Mouse (Mus musculus): ENCODE data around the gene Tppp3. TPM values are rescaled to one million over a fixed set of nuclear protein-coding genes. Genes with fewer than 3 reads are reported as not detected.

Tppp3 gene
- polyA plus RNA-seq (2014; fragmentation: Nextera tagmentation; extraction: Ambion mirVana): 11.6 and 15.3 TPM in 2 replicates

DNA sequence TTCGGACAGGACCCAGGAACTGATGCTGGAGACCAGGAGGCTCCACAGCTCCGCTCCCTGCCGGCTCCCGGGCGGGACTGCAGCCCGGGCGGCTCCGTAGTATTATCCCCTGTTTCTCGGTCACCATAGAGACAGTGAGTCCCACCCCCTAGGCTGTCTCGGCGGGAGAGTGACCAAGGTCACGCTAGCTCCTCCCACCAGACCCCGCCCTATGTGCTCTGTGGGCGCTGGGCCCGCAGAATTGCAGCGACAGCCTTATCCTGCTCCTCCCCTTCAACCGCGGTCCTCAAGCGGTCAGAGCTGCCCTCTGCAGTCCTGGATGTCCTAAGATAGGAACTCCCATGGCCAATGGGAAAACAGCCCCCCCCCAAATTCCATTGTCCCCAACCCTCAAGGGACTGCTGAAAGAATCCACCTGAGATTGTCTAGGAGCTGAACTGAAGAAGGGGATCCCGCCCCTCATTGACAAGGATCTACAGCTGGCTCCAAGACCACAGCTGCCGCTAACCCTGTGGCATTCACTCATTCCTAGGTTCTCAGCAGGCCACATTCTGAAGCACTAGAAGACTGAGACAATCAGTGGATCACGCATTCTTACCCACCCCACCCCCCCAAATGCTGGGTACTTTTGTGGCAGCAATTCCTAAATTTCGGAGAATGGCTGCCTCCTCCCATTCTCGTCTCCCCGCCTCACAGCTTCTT is at the start of gene Tppp3:
Tppp3 (minus strand) TSS at position 213 of the 702 bp plus-strand sequence.
- WGBS: 7% methylated on average over 25 of the region's 25 CpGs

DNA sequence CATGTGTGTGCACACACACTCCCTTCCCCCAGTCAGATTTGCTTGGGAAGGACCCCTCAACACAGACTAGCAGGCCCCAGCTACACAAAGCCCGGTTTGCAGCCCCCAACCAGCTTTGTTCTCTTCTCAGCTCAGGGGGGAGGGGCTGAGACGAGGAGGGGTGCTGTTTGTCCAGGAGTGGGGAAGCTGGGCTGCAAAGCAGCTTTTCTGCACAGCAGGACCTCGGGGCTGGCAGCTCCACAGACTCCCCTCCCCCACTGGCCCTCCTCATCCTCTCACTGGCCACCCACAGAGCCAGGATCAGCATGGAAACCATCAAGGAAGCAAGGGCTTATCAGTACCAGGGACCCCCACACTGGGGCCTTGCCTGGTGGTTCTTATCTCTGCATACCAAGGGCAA is 49.7 kb upstream of the Tppp3 start:
- Histone ChIP-seq H3K9ac (ENCODE audit: low read length) (no peak overlapping the region), H3K27me3 (ENCODE audit: control insufficient read depth, insufficient read depth, low read length) (peaks cover 35% of the 10 kb centered on the region), H3K9me3 (ENCODE audit: control insufficient read depth, low read length) (no peaks in the 10 kb centered on the region), H3K4me3 (ENCODE audit: control insufficient read depth in 1 of 2, insufficient read depth in 1 of 2, low read depth in 1 of 2, low read length in 2 of 2) (no peak overlapping the region), H3K36me3 (ENCODE audit: control insufficient read depth, insufficient read depth, low read length) (peaks cover 34% of the 10 kb centered on the region), H3K4me1 (ENCODE audit: control insufficient read depth in 2 of 2, insufficient read depth in 2 of 2, low read length in 2 of 2) (peaks cover 9 to 24% of the 10 kb centered on the region in 2 experiments; a peak in 3 of 4 replicates), H3K27ac (replicated peaks in 1 of 2; ENCODE audit: control insufficient read depth in 1 of 2, insufficient read depth in 1 of 2, low read depth in 2 of 2, low read length in 2 of 2) (no peak overlapping the region), H3K4me2 (ENCODE audit: low read length) (no peak overlapping the region)
- 3% methylated on average over 3 of the region's 3 CpGs for WGBS
- no peak for ATAC-seq (ENCODE audit: insufficient number of reproducible peaks, insufficient read depth, low FRiP score, low read depth)

More for the DNA sequence above, at the start of gene Tppp3:
- Histone ChIP-seq H3K36me3 (ENCODE audit: control insufficient read depth, insufficient read depth, low read length) (peaks cover 17% of the 10 kb centered on the region; the same call in 1 of the 2 replicates), H3K4me1 (ENCODE audit: control insufficient read depth in 2 of 2, insufficient read depth in 2 of 2, low read length in 2 of 2) (peaks cover 26 to 38% of the 10 kb centered on the region in 2 experiments), H3K9ac (ENCODE audit: low read length) (peak within 1 kb of the TSS; percentile 66), H3K4me3 (ENCODE audit: control insufficient read depth in 1 of 2, insufficient read depth in 1 of 2, low read depth in 1 of 2, low read length in 2 of 2) (peak within 1 kb of the TSS; percentile 33 to 38), H3K27me3 (ENCODE audit: control insufficient read depth, insufficient read depth, low read length) (0 out of 2 replicates have a peak, but pooled peaks cover 3% of the 10 kb centered on the region), H3K4me2 (ENCODE audit: low read length) (peak within 1 kb of the TSS; percentile 64), H3K9me3 (ENCODE audit: control insufficient read depth, low read length) (no peaks in the 10 kb centered on the region), H3K27ac (replicated peaks in 1 of 2; ENCODE audit: control insufficient read depth in 1 of 2, insufficient read depth in 1 of 2, low read depth in 2 of 2, low read length in 2 of 2) (no peak within 1 kb of the TSS)
- peak; percentile 93 for ATAC-seq (ENCODE audit: insufficient number of reproducible peaks, insufficient read depth, low FRiP score, low read depth)

DNA sequence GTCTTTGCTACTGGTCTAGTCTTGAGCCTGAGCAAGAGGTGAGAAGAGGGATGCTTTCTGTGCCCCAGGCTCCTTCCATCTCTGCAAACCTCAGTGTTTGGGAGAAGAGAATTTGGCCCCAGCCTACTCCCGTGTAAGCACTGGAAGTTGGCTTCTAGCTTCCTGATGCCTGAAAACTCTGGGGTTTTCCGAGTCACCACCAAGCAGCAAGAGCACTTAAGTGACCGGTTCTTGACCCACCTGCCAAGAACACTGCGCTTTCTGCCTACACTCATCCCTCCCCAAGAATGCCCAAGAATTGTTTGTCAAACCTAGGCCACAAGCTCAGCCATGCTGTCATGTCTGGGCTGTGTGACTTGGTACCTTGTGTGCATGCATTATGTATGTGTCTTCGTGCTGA is 49.2 kb upstream of the Tppp3 start:
- Histone ChIP-seq H3K27ac (replicated peaks in 1 of 2; ENCODE audit: control insufficient read depth in 1 of 2, insufficient read depth in 1 of 2, low read depth in 2 of 2, low read length in 2 of 2) (no peak overlapping the region), H3K4me3 (ENCODE audit: control insufficient read depth in 1 of 2, insufficient read depth in 1 of 2, low read depth in 1 of 2, low read length in 2 of 2) (no peak overlapping the region), H3K4me1 (ENCODE audit: control insufficient read depth in 2 of 2, insufficient read depth in 2 of 2, low read length in 2 of 2) (peaks cover 10 to 24% of the 10 kb centered on the region in 2 experiments; a peak in 3 of 4 replicates), H3K9ac (ENCODE audit: low read length) (no peak overlapping the region), H3K27me3 (ENCODE audit: control insufficient read depth, insufficient read depth, low read length) (peaks cover 35% of the 10 kb centered on the region), H3K36me3 (ENCODE audit: control insufficient read depth, insufficient read depth, low read length) (peaks cover 33% of the 10 kb centered on the region), H3K9me3 (ENCODE audit: control insufficient read depth, low read length) (no peaks in the 10 kb centered on the region), H3K4me2 (ENCODE audit: low read length) (no peak overlapping the region)
- 43% methylated on average over 5 of the region's 5 CpGs for WGBS
- no peak for ATAC-seq (ENCODE audit: insufficient number of reproducible peaks, insufficient read depth, low FRiP score, low read depth)

GRCm38 (mm10) chr8:105519591-105519990 is 48.3 kb upstream of the Tppp3 start:
- Histone ChIP-seq H3K4me3 (ENCODE audit: control insufficient read depth in 1 of 2, insufficient read depth in 1 of 2, low read depth in 1 of 2, low read length in 2 of 2) (peak overlapping the region in 1 of 2 experiments; percentile 58; a peak in 1 of 4 replicates), H3K9me3 (ENCODE audit: control insufficient read depth, low read length) (no peaks in the 10 kb centered on the region), H3K36me3 (ENCODE audit: control insufficient read depth, insufficient read depth, low read length) (peaks cover 24% of the 10 kb centered on the region), H3K4me2 (ENCODE audit: low read length) (peak overlapping the region; percentile 98; the same call in 1 of the 2 replicates), H3K9ac (ENCODE audit: low read length) (no peak overlapping the region), H3K4me1 (ENCODE audit: control insufficient read depth in 2 of 2, insufficient read depth in 2 of 2, low read length in 2 of 2) (peaks cover 12 to 24% of the 10 kb centered on the region in 2 experiments; a peak in 3 of 4 replicates), H3K27me3 (ENCODE audit: control insufficient read depth, insufficient read depth, low read length) (peaks cover 35% of the 10 kb centered on the region), H3K27ac (replicated peaks in 1 of 2; ENCODE audit: control insufficient read depth in 1 of 2, insufficient read depth in 1 of 2, low read depth in 2 of 2, low read length in 2 of 2) (no peak overlapping the region)
- WGBS: 14% methylated on average over 2 of the region's 2 CpGs
- ATAC-seq (ENCODE audit: insufficient number of reproducible peaks, insufficient read depth, low FRiP score, low read depth): no peak

GRCm38 (mm10) chr8:105518436-105519313 is 47.3 kb upstream of the Tppp3 start, which contains the start of gene Hsd11b2:
Gene Hsd11b2, plus strand, starts transcription at chr8:105518755.
- peaks cover 16% of the 10 kb centered on the region for H3K36me3 ChIP-seq (ENCODE audit: control insufficient read depth, insufficient read depth, low read length)
- no peaks in the 10 kb centered on the region for H3K9me3 ChIP-seq (ENCODE audit: control insufficient read depth, low read length)
- peak within 1 kb of the TSS; percentile 98 for H3K4me2 ChIP-seq (ENCODE audit: low read length)
- ATAC-seq (ENCODE audit: insufficient number of reproducible peaks, insufficient read depth, low FRiP score, low read depth): no peak
- under 1% methylated on average over 57 of the region's 68 CpGs for WGBS
- peaks cover 13 to 24% of the 10 kb centered on the region in 2 experiments; a peak in 3 of 4 replicates for H3K4me1 ChIP-seq (ENCODE audit: control insufficient read depth in 2 of 2, insufficient read depth in 2 of 2, low read length in 2 of 2)
- peak within 1 kb of the TSS; percentile 49 to 58 for H3K4me3 ChIP-seq (ENCODE audit: control insufficient read depth in 1 of 2, insufficient read depth in 1 of 2, low read depth in 1 of 2, low read length in 2 of 2)
- H3K27me3 ChIP-seq (ENCODE audit: control insufficient read depth, insufficient read depth, low read length): peaks cover 35% of the 10 kb centered on the region
- no peak within 1 kb of the TSS for H3K27ac ChIP-seq (replicated peaks in 1 of 2; ENCODE audit: control insufficient read depth in 1 of 2, insufficient read depth in 1 of 2, low read depth in 2 of 2, low read length in 2 of 2)
- peak within 1 kb of the TSS; percentile 68 for H3K9ac ChIP-seq (ENCODE audit: low read length)

DNA sequence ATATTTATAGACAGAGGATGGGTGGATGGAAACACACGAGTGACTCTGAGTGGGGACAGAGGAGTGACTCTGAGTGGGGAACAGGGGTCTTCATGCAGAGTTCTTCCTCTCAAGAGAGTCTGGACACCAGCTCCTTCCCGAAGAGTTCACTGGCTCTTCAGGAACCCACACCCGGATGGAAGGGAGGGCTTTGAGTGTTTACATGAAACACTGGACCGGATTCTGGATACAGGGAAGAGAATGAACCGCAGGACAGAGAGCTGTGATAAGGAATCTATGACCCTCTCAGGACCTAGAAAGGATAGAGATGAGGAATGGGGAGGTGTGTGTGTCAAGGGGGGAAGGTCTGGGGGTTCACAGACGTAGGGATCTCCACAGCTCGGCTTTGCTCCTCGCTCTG is 46.0 kb upstream of the Tppp3 start:
- ATAC-seq (ENCODE audit: insufficient number of reproducible peaks, insufficient read depth, low FRiP score, low read depth): no peak
- WGBS: 34% methylated on average over 8 of the region's 8 CpGs
- Histone ChIP-seq H3K4me2 (ENCODE audit: low read length) (no peak overlapping the region), H3K27ac (replicated peaks in 1 of 2; ENCODE audit: control insufficient read depth in 1 of 2, insufficient read depth in 1 of 2, low read depth in 2 of 2, low read length in 2 of 2) (no peak overlapping the region), H3K9ac (ENCODE audit: low read length) (no peak overlapping the region), H3K27me3 (ENCODE audit: control insufficient read depth, insufficient read depth, low read length) (peaks cover 35% of the 10 kb centered on the region), H3K36me3 (ENCODE audit: control insufficient read depth, insufficient read depth, low read length) (peaks cover 6% of the 10 kb centered on the region; the same call in 1 of the 2 replicates), H3K4me1 (ENCODE audit: control insufficient read depth in 2 of 2, insufficient read depth in 2 of 2, low read length in 2 of 2) (peaks cover 13 to 24% of the 10 kb centered on the region in 2 experiments; a peak in 3 of 4 replicates), H3K9me3 (ENCODE audit: control insufficient read depth, low read length) (no peaks in the 10 kb centered on the region), H3K4me3 (ENCODE audit: control insufficient read depth in 1 of 2, insufficient read depth in 1 of 2, low read depth in 1 of 2, low read length in 2 of 2) (no peak overlapping the region)

DNA sequence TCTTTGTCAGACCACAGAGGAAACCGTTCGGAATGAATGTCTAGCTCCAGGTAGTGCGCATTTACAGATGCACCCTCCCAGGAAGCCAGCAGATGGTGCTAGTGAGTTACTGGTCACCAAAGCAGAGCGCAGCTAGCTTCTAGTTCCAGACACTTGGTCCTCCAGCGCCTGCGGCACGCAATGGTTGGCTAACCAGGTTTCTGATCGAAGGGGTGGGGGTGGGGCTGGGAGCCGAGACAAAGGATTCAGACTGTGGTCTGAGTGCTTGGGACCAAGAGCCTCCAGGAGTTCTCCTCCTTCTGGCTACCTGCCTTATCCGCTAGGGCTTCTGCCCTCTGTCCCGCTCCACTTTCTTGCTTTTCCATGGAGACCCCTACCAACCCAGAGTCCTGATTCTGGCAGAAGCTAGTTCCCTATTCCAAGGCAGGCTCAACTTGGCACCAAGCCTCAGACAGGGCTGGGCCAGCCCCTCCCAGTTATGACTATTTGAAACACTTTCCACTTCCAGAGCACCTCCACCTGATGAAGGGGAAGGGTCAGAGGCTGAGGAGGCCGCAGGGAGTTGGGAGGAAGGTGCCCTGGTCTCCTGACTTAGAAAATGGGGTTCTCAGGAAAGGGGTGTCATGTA is 44.8 kb upstream of the Tppp3 start:
- H3K36me3 ChIP-seq (ENCODE audit: control insufficient read depth, insufficient read depth, low read length): no peaks in the 10 kb centered on the region
- WGBS: 14% methylated on average over 12 of the region's 12 CpGs
- no peaks in the 10 kb centered on the region for H3K9me3 ChIP-seq (ENCODE audit: control insufficient read depth, low read length)
- ATAC-seq (ENCODE audit: insufficient number of reproducible peaks, insufficient read depth, low FRiP score, low read depth): no peak
- H3K27ac ChIP-seq (replicated peaks in 1 of 2; ENCODE audit: control insufficient read depth in 1 of 2, insufficient read depth in 1 of 2, low read depth in 2 of 2, low read length in 2 of 2): no peak overlapping the region
- H3K4me1 ChIP-seq (ENCODE audit: control insufficient read depth in 2 of 2, insufficient read depth in 2 of 2, low read length in 2 of 2): peaks cover 12 to 24% of the 10 kb centered on the region in 2 experiments; a peak in 3 of 4 replicates
- H3K9ac ChIP-seq (ENCODE audit: low read length): no peak overlapping the region; the same call in 1 of the 2 replicates
- peak overlapping the region; percentile 54 for H3K4me2 ChIP-seq (ENCODE audit: low read length)
- peaks cover 35% of the 10 kb centered on the region for H3K27me3 ChIP-seq (ENCODE audit: control insufficient read depth, insufficient read depth, low read length)
- H3K4me3 ChIP-seq (ENCODE audit: control insufficient read depth in 1 of 2, insufficient read depth in 1 of 2, low read depth in 1 of 2, low read length in 2 of 2): no peak overlapping the region

All from heart, embryonic 14.5 days (tissue).